8 mouse cellular contexts compared by ENCODE assay signal in genomic region chr4:137664433-137664979, GRCm38 (mm10). TPM values are rescaled to one million over a fixed set of nuclear protein-coding genes. Genes with fewer than 3 reads are reported as not detected.
DNase-seq lines count a peak whose midpoint lies in the region; ATAC-seq lines count a peak whose summit lies in the region.

Gene Rap1gap (plus strand): TSS chr4:137664726.

- peak within 1 kb of the TSS; percentile 52 for H3K4me3 ChIP-seq in heart, embryonic 12.5 days
- peak within 1 kb of the TSS; percentile 49 for H3K4me3 ChIP-seq in liver, embryonic 16.5 days (ENCODE audit: low read depth, low read length)

- peak; percentile 54 for DNase-seq in ovary, postnatal 36 days (ENCODE audit: low spot score)
- no peak for DNase-seq in ovary, postnatal 10 days (ENCODE audit: low spot score)
- DNase-seq in cerebellum, postnatal 14 days = peak; percentile 78 to 83
- peak; percentile 61 to 67 for DNase-seq in kidney, postnatal 4 days
- DNase-seq in retina, embryonic 14.5 days (ENCODE audit: low spot score) = peak; percentile 52

- no peak within 1 kb of the TSS for H3K27ac ChIP-seq in heart, embryonic 12.5 days (ENCODE audit: poor library complexity, severe bottlenecking)
- H3K27ac ChIP-seq in liver, embryonic 16.5 days (ENCODE audit: low read length) = no peak within 1 kb of the TSS

- H3K4me1 ChIP-seq in heart, embryonic 12.5 days (replicated peaks) = peaks cover 27% of the 10 kb centered on the region
- peaks cover 2% of the 10 kb centered on the region; the same call in 1 of the 2 replicates for H3K4me1 ChIP-seq in liver, embryonic 16.5 days (ENCODE audit: control insufficient read depth, low read depth, low read length)

- peaks cover 45% of the 10 kb centered on the region for H3K27me3 ChIP-seq in heart, embryonic 12.5 days (replicated peaks)
- peaks cover 37% of the 10 kb centered on the region for H3K27me3 ChIP-seq in liver, embryonic 16.5 days (ENCODE audit: control insufficient read depth, insufficient read depth, low read depth, low read length)

- WGBS in heart, embryonic 12.5 days = under 1% methylated on average over 44 of the region's 44 CpGs
- WGBS in liver, embryonic 16.5 days (ENCODE audit: insufficient replicate concordance) = under 1% methylated on average over 42 of the region's 44 CpGs

- peak within 1 kb of the TSS; percentile 94 for H3K4me2 ChIP-seq in heart, embryonic 12.5 days
- peak within 1 kb of the TSS; percentile 66 for H3K4me2 ChIP-seq in liver, embryonic 16.5 days (ENCODE audit: low read depth, low read length)

- H3K36me3 ChIP-seq in heart, embryonic 12.5 days = no peaks in the 10 kb centered on the region
- no peaks in the 10 kb centered on the region for H3K36me3 ChIP-seq in liver, embryonic 16.5 days (ENCODE audit: control insufficient read depth, insufficient read depth)

- peak within 1 kb of the TSS; percentile 65 for H3K9ac ChIP-seq in heart, embryonic 12.5 days
- H3K9ac ChIP-seq in liver, embryonic 16.5 days (ENCODE audit: low read depth, low read length) = peak within 1 kb of the TSS; percentile 24

- ATAC-seq in heart, embryonic 12.5 days (ENCODE audit: insufficient number of reproducible peaks, low FRiP score) = no peak; the same call in 1 of the 2 replicates
- no peak for ATAC-seq in liver, embryonic 16.5 days (ENCODE audit: low read depth)
- no peak for ATAC-seq in megakaryocyte-erythroid progenitor cell, adult 5-6 weeks (replicated peaks; ENCODE audit: low FRiP score, low TSS enrichment, poor library complexity, severe bottlenecking)

- no peaks in the 10 kb centered on the region for H3K9me3 ChIP-seq in heart, embryonic 12.5 days (replicated peaks)
- H3K9me3 ChIP-seq in liver, embryonic 16.5 days (replicated peaks; ENCODE audit: control insufficient read depth, low read length) = no peaks in the 10 kb centered on the region

RNA-seq across cellular contexts. Expression of gene Rap1gap, which starts in this region (rescaled TPM):
- 4.3 and 4.9 TPM in 2 replicates for polyA plus RNA-seq in heart, embryonic 12.5 days (2016; fragmentation: Nextera tagmentation; extraction: Ambion mirVana)
- 3.0 and 4.4 TPM in 2 replicates for polyA plus RNA-seq in liver, embryonic 16.5 days (2015; fragmentation: Nextera tagmentation; extraction: Ambion mirVana)
- total RNA-seq in megakaryocyte-erythroid progenitor cell, adult 5-6 weeks (2014; fragmentation: Nextera tagmentation) = 0.45 and 2.3 TPM in 2 replicates
- 0.57 TPM in 1 of 2 replicates, not detected in the other for total RNA-seq in megakaryocyte-erythroid progenitor cell, adult 5-6 weeks (2017)
